Mouse (Mus musculus): ENCODE measurements around the gene Npepps. TPM values are rescaled to one million over a fixed set of nuclear protein-coding genes. Genes with fewer than 3 reads are reported as not detected.
"Not testable (repeated sequence)": the region's sequence is repeated elsewhere in the genome, so short reads cannot be mapped to it uniquely, and the experiment has no call there.

The Npepps gene
- polyA plus RNA-seq, 1 experiment = not detected

GRCm38 (mm10) chr11:97197021-97197420 is 83.4 kb downstream of the Npepps start:
- Histone ChIP-seq H3K4me1 (ENCODE audit: control insufficient read depth, insufficient read depth, low read length) (no peaks in the 10 kb centered on the region), H3K27ac (ENCODE audit: insufficient read depth, low read depth, low read length) (no peak overlapping the region), H3K4me3 (ENCODE audit: insufficient read depth, low read depth, low read length) (no peak overlapping the region)
- 78% methylated on average over 8 of the region's 8 CpGs for WGBS
- no peak for TF ChIP-seq CTCF (IDR thresholded peaks at IDR 0.05; ENCODE audit: insufficient read depth, low read depth, low read length)
- no peak for TF ChIP-seq POLR2A (IDR thresholded peaks at IDR 0.05; ENCODE audit: insufficient read depth, low read depth, low read length)

- Histone ChIP-seq H3K4me1 (ENCODE audit: control insufficient read depth, insufficient read depth, low read length) (no peaks in the 10 kb centered on the region), H3K27ac (ENCODE audit: insufficient read depth, low read depth, low read length) (no peak overlapping the region), H3K4me3 (ENCODE audit: insufficient read depth, low read depth, low read length) (no peak overlapping the region)
- TF ChIP-seq POLR2A (IDR thresholded peaks at IDR 0.05; ENCODE audit: insufficient read depth, low read depth, low read length) = no peak
- TF ChIP-seq CTCF (IDR thresholded peaks at IDR 0.05; ENCODE audit: insufficient read depth, low read depth, low read length) = no peak
- 68% methylated on average over 12 of the region's 12 CpGs for WGBS
Observed at GRCm38 (mm10) chr11:97196541-97196940, 83.9 kb downstream of the Npepps start.

- no peak overlapping the region for H3K4me3 ChIP-seq (ENCODE audit: insufficient read depth, low read depth, low read length)
- no peak overlapping the region for H3K27ac ChIP-seq (ENCODE audit: insufficient read depth, low read depth, low read length)
- H3K4me1 ChIP-seq (ENCODE audit: control insufficient read depth, insufficient read depth, low read length) = no peaks in the 10 kb centered on the region
- TF ChIP-seq POLR2A (IDR thresholded peaks at IDR 0.05; ENCODE audit: insufficient read depth, low read depth, low read length) = no peak
- TF ChIP-seq CTCF (IDR thresholded peaks at IDR 0.05; ENCODE audit: insufficient read depth, low read depth, low read length) = no peak
Observed at GRCm38 (mm10) chr11:97192621-97192951, 87.9 kb downstream of the Npepps start.

GRCm38 (mm10) chr11:97191915-97192620 is 88.4 kb downstream of the Npepps start:
- TF ChIP-seq POLR2A (IDR thresholded peaks at IDR 0.05; ENCODE audit: insufficient read depth, low read depth, low read length) = no peak
- WGBS = 82% methylated on average over 6 of the region's 6 CpGs

GRCm38 (mm10) chr11:97190992-97191391 is 89.4 kb downstream of the Npepps start:
- H3K4me3 ChIP-seq (ENCODE audit: insufficient read depth, low read depth, low read length) = no peak overlapping the region
- no peaks in the 10 kb centered on the region for H3K4me1 ChIP-seq (ENCODE audit: control insufficient read depth, insufficient read depth, low read length)
- TF ChIP-seq POLR2A (IDR thresholded peaks at IDR 0.05; ENCODE audit: insufficient read depth, low read depth, low read length) = no peak
- 90% methylated on average over 6 of the region's 6 CpGs for WGBS
- no peak overlapping the region for H3K27ac ChIP-seq (ENCODE audit: insufficient read depth, low read depth, low read length)

More at GRCm38 (mm10) chr11:97191915-97192620, 88.4 kb downstream of the Npepps start:
- no peak overlapping the region for H3K27ac ChIP-seq (ENCODE audit: insufficient read depth, low read depth, low read length)
- H3K4me3 ChIP-seq (ENCODE audit: insufficient read depth, low read depth, low read length) = no peak overlapping the region
- no peaks in the 10 kb centered on the region for H3K4me1 ChIP-seq (ENCODE audit: control insufficient read depth, insufficient read depth, low read length)

- not testable (repeated sequence) for H3K4me3 ChIP-seq (ENCODE audit: insufficient read depth, low read depth, low read length); H3K27ac ChIP-seq (ENCODE audit: insufficient read depth, low read depth, low read length); H3K4me1 ChIP-seq (ENCODE audit: control insufficient read depth, insufficient read depth, low read length)
- 88% methylated on average over 6 of the region's 6 CpGs for WGBS
Observed at GRCm38 (mm10) chr11:97189645-97190044, 90.8 kb downstream of the Npepps start.

- Histone ChIP-seq H3K4me1 (ENCODE audit: control insufficient read depth, insufficient read depth, low read length) (no peaks in the 10 kb centered on the region), H3K27ac (ENCODE audit: insufficient read depth, low read depth, low read length) (no peak overlapping the region), H3K4me3 (ENCODE audit: insufficient read depth, low read depth, low read length) (no peak overlapping the region)
- TF ChIP-seq CTCF (IDR thresholded peaks at IDR 0.05; ENCODE audit: insufficient read depth, low read depth, low read length) = no peak
- no peak for TF ChIP-seq POLR2A (IDR thresholded peaks at IDR 0.05; ENCODE audit: insufficient read depth, low read depth, low read length)
- WGBS = 30% methylated on average over 3 of the region's 3 CpGs
Observed at GRCm38 (mm10) chr11:97189231-97189630, 91.2 kb downstream of the Npepps start.

GRCm38 (mm10) chr11:97188643-97188955 is 91.8 kb downstream of the Npepps start:
- Histone ChIP-seq H3K4me1 (ENCODE audit: control insufficient read depth, insufficient read depth, low read length) (no peaks in the 10 kb centered on the region), H3K4me3 (ENCODE audit: insufficient read depth, low read depth, low read length) (peak overlapping the region; percentile 93), H3K27ac (ENCODE audit: insufficient read depth, low read depth, low read length) (peak overlapping the region; percentile 84)
- under 1% methylated on average over 15 of the region's 15 CpGs for WGBS
- TF ChIP-seq POLR2A (IDR thresholded peaks at IDR 0.05; ENCODE audit: insufficient read depth, low read depth, low read length) (no peak), CTCF (IDR thresholded peaks at IDR 0.05; ENCODE audit: insufficient read depth, low read depth, low read length) (no peak)

GRCm38 (mm10) chr11:97187764-97188642 is 92.4 kb downstream of the Npepps start, which contains the start of gene Kpnb1:
TSS of gene Kpnb1 (minus strand) at chr11:97187881.
- under 1% methylated on average over 88 of the region's 101 CpGs for WGBS
- no peaks in the 10 kb centered on the region for H3K4me1 ChIP-seq (ENCODE audit: control insufficient read depth, insufficient read depth, low read length)
- H3K4me3 ChIP-seq (ENCODE audit: insufficient read depth, low read depth, low read length) = peak within 1 kb of the TSS; percentile 93
- H3K27ac ChIP-seq (ENCODE audit: insufficient read depth, low read depth, low read length) = peak within 1 kb of the TSS; percentile 84
- TF ChIP-seq CTCF (IDR thresholded peaks at IDR 0.05; ENCODE audit: insufficient read depth, low read depth, low read length) (no peak), POLR2A (IDR thresholded peaks at IDR 0.05; ENCODE audit: insufficient read depth, low read depth, low read length) (peak; percentile 48; the same call in 1 of the 2 replicates)
